Mouse (Mus musculus): ENCODE measurements around the gene Fhdc1. TPM values are rescaled to one million over a fixed set of nuclear protein-coding genes. Genes with fewer than 3 reads are reported as not detected.
A peak's percentile ranks its signal among the peaks of the same experiment; 100 is the strongest.

Fhdc1 gene
- total RNA-seq (2014; rRNA removed) (0.07 and 0.09 TPM in 2 replicates), polyA plus RNA-seq (2012; rRNA removed) (0.09 and 0.18 TPM in 2 replicates)

DNA sequence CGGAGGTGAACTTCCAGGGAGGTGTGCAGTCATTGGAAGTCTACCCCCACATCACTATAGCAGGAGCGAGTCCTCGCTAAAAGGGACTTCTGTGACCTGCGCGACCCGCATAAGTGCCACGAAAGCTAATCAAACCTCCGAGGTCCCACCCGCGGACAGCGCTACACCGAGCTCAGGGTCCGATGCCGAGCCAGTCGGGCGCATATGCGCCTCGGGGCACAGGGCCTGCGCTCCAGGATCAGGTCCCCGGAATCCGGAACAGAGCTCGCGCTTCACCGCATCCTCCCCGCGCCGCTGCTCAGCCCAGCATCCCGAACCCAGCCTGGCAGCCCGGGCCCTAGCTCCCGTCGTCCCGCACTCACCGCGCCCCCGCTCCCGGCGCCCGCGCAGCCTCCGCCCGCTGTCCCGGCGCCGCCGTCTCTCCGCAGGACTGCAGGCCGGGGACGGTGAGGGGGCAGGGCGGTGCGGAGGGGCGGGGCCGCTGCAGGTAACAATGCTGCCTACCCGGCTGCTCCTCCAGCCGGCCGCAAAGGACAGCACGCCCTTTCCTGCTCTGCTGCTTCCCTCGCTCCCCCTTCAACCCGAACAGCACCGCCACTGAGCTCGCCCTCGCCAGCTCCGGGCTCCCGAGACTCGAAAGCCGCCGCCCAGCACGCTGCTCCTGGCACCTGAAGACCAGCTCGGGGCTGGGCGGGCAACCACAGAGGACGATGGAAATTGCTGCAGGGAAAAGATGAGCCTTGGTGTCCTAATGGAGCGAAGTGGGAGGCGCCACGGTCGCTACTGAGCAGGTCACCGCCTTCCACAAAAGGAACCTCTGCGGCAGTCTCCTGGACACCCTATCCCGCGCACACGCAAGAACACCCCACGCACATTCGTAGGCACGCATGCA lies at the start of gene Fhdc1:
Fhdc1 (minus strand) TSS at position 424 of the 892 bp plus-strand sequence.
- no peak for DNase-seq (ENCODE audit: extremely low read depth, low read depth, low spot score)
- Histone ChIP-seq H3K36me3 (ENCODE audit: control insufficient read depth, insufficient read depth, low read length) (no peaks in the 10 kb centered on the region), H3K4me1 (ENCODE audit: control insufficient read depth, insufficient read depth, low read length) (no peaks in the 10 kb centered on the region), H3K79me2 (ENCODE audit: control insufficient read depth, insufficient read depth, low read length) (no peaks in the 10 kb centered on the region), H3K9ac (ENCODE audit: low read depth, low read length) (peak within 1 kb of the TSS; percentile 48), H3K27me3 (ENCODE audit: control insufficient read depth, insufficient read depth, low read length) (peaks cover 10% of the 10 kb centered on the region; the same call in 1 of the 2 replicates), H3K4me3 (ENCODE audit: insufficient read depth, low read depth, low read length) (peak within 1 kb of the TSS; percentile 57), H3K27ac (replicated peaks; ENCODE audit: insufficient read depth, low read depth, low read length) (no peak within 1 kb of the TSS)
- no peak for TF ChIP-seq CTCF (IDR thresholded peaks at IDR 0.05; ENCODE audit: low read depth, low read length)
- TF ChIP-seq POLR2A (IDR thresholded peaks at IDR 0.05; ENCODE audit: extremely low read depth, insufficient read depth, low read length) = no peak
- 2% methylated on average over 82 of the region's 82 CpGs for WGBS

GRCm38 (mm10) chr3:84529021-84529420 lies 48.8 kb upstream of the Fhdc1 start:
- WGBS = 92% methylated on average over 2 of the region's 2 CpGs
- no peak overlapping the region for H3K9ac ChIP-seq (ENCODE audit: low read depth, low read length)
- H3K4me3 ChIP-seq (ENCODE audit: insufficient read depth, low read depth, low read length) = no peak overlapping the region
- TF ChIP-seq CTCF (IDR thresholded peaks at IDR 0.05; ENCODE audit: low read depth, low read length) = no peak
- TF ChIP-seq POLR2A (IDR thresholded peaks at IDR 0.05; ENCODE audit: extremely low read depth, insufficient read depth, low read length) = no peak
- H3K27ac ChIP-seq (replicated peaks; ENCODE audit: insufficient read depth, low read depth, low read length) = no peak overlapping the region
- DNase-seq (ENCODE audit: extremely low read depth, low read depth, low spot score) = no peak
- peaks cover 2% of the 10 kb centered on the region; the same call in 1 of the 2 replicates for H3K4me1 ChIP-seq (ENCODE audit: control insufficient read depth, insufficient read depth, low read length)
- H3K79me2 ChIP-seq (ENCODE audit: control insufficient read depth, insufficient read depth, low read length) = no peaks in the 10 kb centered on the region
- H3K27me3 ChIP-seq (ENCODE audit: control insufficient read depth, insufficient read depth, low read length) = no peaks in the 10 kb centered on the region
- peaks cover 17% of the 10 kb centered on the region for H3K36me3 ChIP-seq (ENCODE audit: control insufficient read depth, insufficient read depth, low read length)

DNA sequence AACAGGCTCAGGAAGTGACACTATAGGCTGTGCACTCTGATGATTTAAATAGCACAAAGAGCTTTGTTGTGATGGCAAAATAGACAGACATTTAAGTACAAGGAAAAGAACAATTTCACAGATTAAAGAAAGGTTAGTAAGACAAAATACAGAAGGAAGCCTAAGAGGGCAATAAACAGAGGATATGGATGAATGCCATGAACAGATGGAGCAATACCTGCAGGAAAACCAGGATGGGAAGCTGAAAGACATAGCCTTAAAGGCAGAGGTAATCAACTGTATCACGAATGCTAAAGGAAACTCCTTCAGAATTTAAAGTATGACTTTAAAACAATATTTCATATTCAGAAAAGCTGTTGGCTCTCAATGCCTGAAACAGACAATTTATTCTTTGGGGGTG lies 44.7 kb upstream of the Fhdc1 start:
- Histone ChIP-seq H3K79me2 (ENCODE audit: control insufficient read depth, insufficient read depth, low read length) (no peaks in the 10 kb centered on the region), H3K36me3 (ENCODE audit: control insufficient read depth, insufficient read depth, low read length) (peaks cover 12% of the 10 kb centered on the region; the same call in 1 of the 2 replicates), H3K27me3 (ENCODE audit: control insufficient read depth, insufficient read depth, low read length) (no peaks in the 10 kb centered on the region), H3K9ac (ENCODE audit: low read depth, low read length) (no peak overlapping the region), H3K4me1 (ENCODE audit: control insufficient read depth, insufficient read depth, low read length) (peaks cover 2% of the 10 kb centered on the region; the same call in 1 of the 2 replicates), H3K4me3 (ENCODE audit: insufficient read depth, low read depth, low read length) (no peak overlapping the region), H3K27ac (replicated peaks; ENCODE audit: insufficient read depth, low read depth, low read length) (no peak overlapping the region)
- TF ChIP-seq CTCF (IDR thresholded peaks at IDR 0.05; ENCODE audit: low read depth, low read length) (no peak), POLR2A (IDR thresholded peaks at IDR 0.05; ENCODE audit: extremely low read depth, insufficient read depth, low read length) (no peak)
- DNase-seq (ENCODE audit: extremely low read depth, low read depth, low spot score) = no peak
- 79% methylated on average over 1 of the region's 1 CpGs for WGBS

GRCm38 (mm10) chr3:84516163-84516562 lies 35.9 kb upstream of the Fhdc1 start:
- Histone ChIP-seq H3K79me2 (ENCODE audit: control insufficient read depth, insufficient read depth, low read length) (no peaks in the 10 kb centered on the region), H3K4me1 (ENCODE audit: control insufficient read depth, insufficient read depth, low read length) (no peaks in the 10 kb centered on the region), H3K27ac (replicated peaks; ENCODE audit: insufficient read depth, low read depth, low read length) (no peak overlapping the region), H3K4me3 (ENCODE audit: insufficient read depth, low read depth, low read length) (no peak overlapping the region), H3K9ac (ENCODE audit: low read depth, low read length) (no peak overlapping the region), H3K27me3 (ENCODE audit: control insufficient read depth, insufficient read depth, low read length) (no peaks in the 10 kb centered on the region), H3K36me3 (ENCODE audit: control insufficient read depth, insufficient read depth, low read length) (peaks cover 11% of the 10 kb centered on the region)
- TF ChIP-seq CTCF (IDR thresholded peaks at IDR 0.05; ENCODE audit: low read depth, low read length) (no peak), POLR2A (IDR thresholded peaks at IDR 0.05; ENCODE audit: extremely low read depth, insufficient read depth, low read length) (no peak)
- DNase-seq (ENCODE audit: extremely low read depth, low read depth, low spot score) = no peak
- 98% methylated on average over 3 of the region's 3 CpGs for WGBS

DNA sequence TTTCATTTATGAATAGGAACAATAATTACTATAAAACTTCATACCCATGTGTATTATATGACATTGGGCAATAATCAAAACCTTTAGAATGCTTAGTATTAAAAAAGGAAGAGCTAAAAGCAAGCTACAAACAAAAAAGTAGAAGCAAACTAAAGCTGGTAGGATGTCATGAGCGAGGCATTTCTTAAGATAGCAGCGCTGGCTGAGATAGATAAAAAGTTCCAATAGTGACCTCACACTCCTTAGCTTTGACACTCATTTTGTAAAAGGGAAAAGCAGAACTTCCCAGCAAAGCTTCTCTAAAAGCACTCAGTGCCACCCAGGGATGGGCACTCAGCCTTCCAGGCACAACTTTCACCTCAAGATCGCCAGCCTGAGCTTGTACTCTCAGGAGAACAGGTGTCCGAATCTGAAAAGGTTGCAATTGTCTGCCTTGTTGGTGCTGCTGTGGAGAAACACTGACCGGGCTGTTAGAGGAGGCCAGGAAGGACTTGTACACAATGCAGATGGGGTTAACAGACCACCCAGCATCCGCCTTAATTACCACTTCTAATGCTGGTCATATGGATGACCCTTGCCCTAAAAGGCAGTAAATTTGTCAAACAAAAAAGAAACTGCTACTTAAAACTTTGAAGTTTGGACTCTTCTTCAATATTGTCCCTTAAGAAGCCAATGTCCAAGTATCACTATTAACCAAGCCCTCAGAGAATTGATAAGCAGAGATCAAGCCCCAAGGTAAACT lies 32.7 kb upstream of the Fhdc1 start:
- H3K4me3 ChIP-seq (ENCODE audit: insufficient read depth, low read depth, low read length) = no peak overlapping the region
- no peaks in the 10 kb centered on the region for H3K4me1 ChIP-seq (ENCODE audit: control insufficient read depth, insufficient read depth, low read length)
- no peak overlapping the region for H3K27ac ChIP-seq (replicated peaks; ENCODE audit: insufficient read depth, low read depth, low read length)
- no peaks in the 10 kb centered on the region; the same call in 1 of the 2 replicates for H3K79me2 ChIP-seq (ENCODE audit: control insufficient read depth, insufficient read depth, low read length)
- H3K36me3 ChIP-seq (ENCODE audit: control insufficient read depth, insufficient read depth, low read length) = peaks cover 14% of the 10 kb centered on the region
- DNase-seq (ENCODE audit: extremely low read depth, low read depth, low spot score) = no peak
- WGBS = 89% methylated on average over 6 of the region's 6 CpGs
- H3K27me3 ChIP-seq (ENCODE audit: control insufficient read depth, insufficient read depth, low read length) = no peaks in the 10 kb centered on the region
- no peak for TF ChIP-seq CTCF (IDR thresholded peaks at IDR 0.05; ENCODE audit: low read depth, low read length)
- TF ChIP-seq POLR2A (IDR thresholded peaks at IDR 0.05; ENCODE audit: extremely low read depth, insufficient read depth, low read length) = no peak
- H3K9ac ChIP-seq (ENCODE audit: low read depth, low read length) = no peak overlapping the region

All from liver, adult 2 months (tissue).